Mouse (Mus musculus) liver, adult 2 months (tissue): ENCODE measurements at regions not wholly inside any gene's neighbourhood (a gene's known extent, or its start where the extent isn't known, plus 50 kb on each side); places are given as distances from the start of the nearest gene placed in this dataset.

ENCODE experiments used
- CTCF ChIP-seq: fragments of 200-500 bp; IDR thresholded peaks from 2 replicates; pipeline ENCODE4 v1.5.1; 2011; ENCODE audit warnings: low read depth, low read length, control low read depth
- POLR2A ChIP-seq: fragments of 200-500 bp; IDR thresholded peaks from 2 replicates; pipeline ENCODE4 v1.6.1; 2011; ENCODE audit warnings: low read length, control low read depth; ENCODE audit not compliant: insufficient read depth; ENCODE audit errors: extremely low read depth

DNA sequence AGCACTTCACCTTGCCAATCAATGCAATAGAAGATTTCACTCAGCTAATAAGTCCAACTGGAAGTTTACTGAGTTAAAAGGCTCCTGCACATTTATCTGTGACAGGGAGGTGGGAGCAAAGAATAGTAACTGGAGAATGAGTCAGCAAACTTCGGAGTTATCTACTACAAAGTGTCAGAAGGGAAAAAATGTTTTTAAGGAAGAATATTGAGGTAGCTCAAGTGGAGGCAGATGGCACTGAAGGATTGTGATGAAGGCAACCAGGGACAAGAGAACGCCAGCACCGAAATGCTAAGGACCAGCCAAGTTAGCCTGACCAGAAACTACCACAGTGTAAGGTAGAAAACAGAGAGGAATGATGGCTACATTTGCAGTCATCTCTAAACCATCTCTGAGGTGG lies 348.2 kb downstream of the Synb start:
- TF ChIP-seq CTCF (no peak), POLR2A (no peak)
